Mouse (Mus musculus): ENCODE results near the gene Mt2.

The Mt2 gene

DNA sequence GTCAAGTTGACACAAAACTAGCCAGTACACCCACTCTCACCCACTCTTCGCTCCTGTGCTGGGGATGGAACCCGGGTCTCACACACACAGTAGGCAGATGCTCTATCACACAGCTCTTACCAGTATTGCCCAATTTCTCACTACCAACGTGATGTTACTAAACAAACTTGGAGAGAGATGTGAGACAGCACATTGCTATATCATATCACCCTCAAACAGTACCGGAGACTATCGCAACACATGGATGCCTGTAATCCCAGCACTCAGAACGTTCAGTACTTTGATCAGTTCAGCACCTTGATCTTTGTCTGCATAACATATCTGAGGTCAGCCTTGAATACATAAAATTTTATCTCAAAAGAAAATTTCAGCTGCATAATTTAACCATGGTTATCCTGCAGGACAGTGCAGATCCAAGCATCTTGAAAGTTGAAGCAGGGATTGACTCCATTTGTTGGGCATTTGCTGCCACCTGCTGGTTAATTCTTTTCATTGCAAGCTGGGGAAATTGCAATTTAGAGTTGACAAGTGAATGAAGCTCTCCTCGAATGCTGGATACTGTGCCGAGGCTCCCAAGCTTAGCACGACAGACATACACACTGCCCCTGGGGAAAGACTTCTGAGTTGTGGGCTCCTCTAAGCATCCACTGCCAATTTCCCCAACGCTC is 26.9 kb downstream of the Mt2 start:
- peak; percentile 71 for DNase-seq

DNA sequence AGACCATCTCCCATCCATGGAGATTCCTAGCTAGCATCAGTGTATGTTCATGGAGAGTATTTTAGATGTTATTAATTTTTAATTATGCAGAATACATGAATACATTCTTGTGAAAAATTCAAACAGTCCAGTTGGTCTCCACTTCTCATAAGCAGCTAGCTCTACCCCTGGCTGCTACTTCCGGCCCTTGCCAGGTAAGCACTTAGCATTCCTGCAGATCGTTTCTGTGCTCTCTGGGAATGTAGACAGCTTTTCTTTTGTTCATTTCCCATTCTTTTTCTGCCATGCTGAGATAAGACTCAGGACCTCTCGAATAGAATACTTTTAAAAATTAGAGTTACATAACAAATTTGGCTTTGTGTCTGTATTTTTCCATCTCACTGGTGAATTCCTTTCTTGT is 31.6 kb downstream of the Mt2 start:
- no peak for DNase-seq

GRCm38 (mm10) chr8:94205736-94206135 is 33.3 kb downstream of the Mt2 start:
- peak; percentile 83 for DNase-seq

- no peak for DNase-seq
These were observed 33.8 kb downstream of the Mt2 start for GRCm38 (mm10) chr8:94206256-94206655.

GRCm38 (mm10) chr8:94207491-94207890 is 35.0 kb downstream of the Mt2 start:
- DNase-seq = no peak

DNA sequence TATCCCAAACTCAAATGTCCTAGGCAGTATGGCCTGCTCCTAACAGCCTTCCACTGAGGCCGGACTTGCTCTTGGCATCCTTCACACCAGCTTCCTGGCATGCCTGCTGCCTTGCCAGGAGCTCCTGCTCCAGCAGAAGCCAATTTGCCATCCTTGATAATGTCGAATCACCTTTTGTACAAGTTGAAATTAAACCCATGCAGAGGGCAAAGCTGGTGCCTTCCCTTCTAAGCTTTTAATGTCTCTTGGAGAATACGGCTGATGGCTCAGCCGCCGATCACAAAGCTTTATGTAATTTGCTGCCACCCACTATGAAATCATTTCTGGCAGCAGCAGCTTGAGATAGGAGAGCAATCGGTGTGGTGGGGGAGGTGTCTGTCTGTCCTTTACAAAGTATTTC is 37.2 kb downstream of the Mt2 start:
- DNase-seq = no peak

- DNase-seq = no peak
These were observed 37.8 kb downstream of the Mt2 start for GRCm38 (mm10) chr8:94210225-94210624.

GRCm38 (mm10) chr8:94213819-94214218 is 41.4 kb downstream of the Mt2 start:
- no peak for DNase-seq

DNA sequence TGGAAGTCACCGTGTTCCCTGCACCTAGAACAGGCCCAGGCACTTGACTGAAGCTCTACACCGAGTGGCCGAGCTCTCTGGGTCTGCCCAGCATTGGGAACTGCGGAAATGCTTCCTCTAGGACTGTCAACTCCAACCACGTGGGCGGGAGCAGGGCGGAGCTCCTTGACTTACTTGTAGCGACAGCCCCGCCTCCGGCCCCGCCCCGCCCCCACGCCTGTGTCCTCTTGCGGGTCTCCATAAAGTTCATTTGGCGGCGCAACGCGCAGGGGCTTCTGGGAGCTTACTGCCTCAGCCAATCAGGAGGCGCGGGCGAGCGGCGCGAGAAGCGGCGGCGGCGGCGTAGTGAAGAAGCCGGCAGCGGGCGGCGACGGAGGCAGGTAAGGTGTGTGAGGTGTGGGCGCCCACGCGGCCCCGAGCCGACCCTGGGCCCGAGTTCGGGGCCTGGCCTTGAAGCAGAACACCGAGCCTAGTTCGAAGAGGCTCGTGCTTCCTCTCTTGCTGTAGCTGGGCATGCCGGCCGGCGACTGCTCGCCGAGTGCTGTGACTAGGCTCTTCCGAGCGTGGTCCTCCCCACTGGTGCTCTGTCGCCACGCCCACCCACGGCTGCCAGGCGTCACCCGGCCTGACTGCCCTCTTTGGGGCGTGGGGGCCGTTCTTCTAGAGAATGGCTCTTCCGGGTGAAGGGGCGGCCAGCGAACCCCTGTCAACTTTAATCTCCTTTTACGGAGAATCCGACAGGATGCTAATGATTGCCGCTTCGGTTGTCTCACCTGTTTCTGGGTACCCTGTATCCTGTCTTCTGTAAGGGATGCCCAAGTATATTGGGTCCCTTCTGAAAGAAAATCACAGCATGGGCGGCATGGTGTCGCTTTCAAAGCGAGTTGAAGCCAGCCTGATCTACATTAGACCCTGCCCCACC is 42.0 kb downstream of the Mt2 start, which contains the start of gene Nup93:
TSS of gene Nup93 (plus strand) at position 313 of the 922 bp plus-strand sequence.
- DNase-seq = peak; percentile 100
